Mouse (Mus musculus): ENCODE results near the gene Nrm.

- no peak for TF ChIP-seq CTCF (IDR thresholded peaks at IDR 0.05; ENCODE audit: borderline replicate concordance, insufficient read depth, low read depth, low read length)
- no peak for TF ChIP-seq POLR2A (IDR thresholded peaks at IDR 0.05; ENCODE audit: borderline replicate concordance, insufficient read depth, low read length)
These were observed 39.5 kb downstream of the Nrm start for GRCm38 (mm10) chr17:35900636-35901035.
